Mouse (Mus musculus): ENCODE measurements around the gene Hcar2. TPM values are rescaled to one million over a fixed set of nuclear protein-coding genes. Genes with fewer than 3 reads are reported as not detected.

Hcar2 gene
- polyA plus RNA-seq, 1 experiment from 2014 or later, result 0.09 TPM

- no peak overlapping the region for H3K9ac ChIP-seq
- H3K36me3 ChIP-seq, result no peaks in the 10 kb centered on the region
- no peak for ATAC-seq (ENCODE audit: extremely low read depth, insufficient number of reproducible peaks, low FRiP score, low TSS enrichment)
- H3K27ac ChIP-seq (replicated peaks), result no peak overlapping the region
- H3K4me3 ChIP-seq, result no peak overlapping the region
- H3K4me2 ChIP-seq, result no peak overlapping the region
- H3K27me3 ChIP-seq (replicated peaks), result no peaks in the 10 kb centered on the region
- 66% methylated on average over 2 of the region's 2 CpGs for WGBS
- peaks cover 5% of the 10 kb centered on the region; the same call in 1 of the 2 replicates for H3K4me1 ChIP-seq
- H3K9me3 ChIP-seq, result no peaks in the 10 kb centered on the region
These were observed 25.0 kb upstream of the Hcar2 start for GRCm38 (mm10) chr5:123890312-123890711.

- ATAC-seq (ENCODE audit: extremely low read depth, insufficient number of reproducible peaks, low FRiP score, low TSS enrichment), result no peak
These were observed 21.1 kb upstream of the Hcar2 start for GRCm38 (mm10) chr5:123886365-123886764.

GRCm38 (mm10) chr5:123884332-123884731, 19.0 kb upstream of the Hcar2 start:
- no peaks in the 10 kb centered on the region for H3K36me3 ChIP-seq
- no peak overlapping the region for H3K4me3 ChIP-seq
- H3K9me3 ChIP-seq, result no peaks in the 10 kb centered on the region
- no peak overlapping the region for H3K4me2 ChIP-seq
- ATAC-seq (ENCODE audit: extremely low read depth, insufficient number of reproducible peaks, low FRiP score, low TSS enrichment), result no peak
- H3K27ac ChIP-seq (replicated peaks), result no peak overlapping the region
- H3K4me1 ChIP-seq, result peaks cover 10% of the 10 kb centered on the region; the same call in 1 of the 2 replicates
- no peaks in the 10 kb centered on the region; the same call in 1 of the 2 replicates for H3K27me3 ChIP-seq (replicated peaks)
- H3K9ac ChIP-seq, result no peak overlapping the region
- WGBS, result 55% methylated on average over 10 of the region's 10 CpGs

More at GRCm38 (mm10) chr5:123886365-123886764, 21.1 kb upstream of the Hcar2 start:
- H3K9me3 ChIP-seq, result no peaks in the 10 kb centered on the region
- 69% methylated on average over 3 of the region's 3 CpGs for WGBS
- H3K27ac ChIP-seq (replicated peaks), result no peak overlapping the region
- H3K27me3 ChIP-seq (replicated peaks), result no peaks in the 10 kb centered on the region; the same call in 1 of the 2 replicates
- no peak overlapping the region for H3K4me3 ChIP-seq
- no peak overlapping the region for H3K4me2 ChIP-seq
- no peak overlapping the region for H3K9ac ChIP-seq
- H3K4me1 ChIP-seq, result no peaks in the 10 kb centered on the region
- H3K36me3 ChIP-seq, result no peaks in the 10 kb centered on the region

- Histone ChIP-seq H3K27me3 (replicated peaks) (no peaks in the 10 kb centered on the region; the same call in 1 of the 2 replicates), H3K4me2 (no peak overlapping the region), H3K27ac (replicated peaks) (no peak overlapping the region), H3K4me1 (peaks cover 10% of the 10 kb centered on the region; the same call in 1 of the 2 replicates), H3K36me3 (no peaks in the 10 kb centered on the region), H3K9ac (no peak overlapping the region), H3K9me3 (no peaks in the 10 kb centered on the region), H3K4me3 (no peak overlapping the region)
- 71% methylated on average over 7 of the region's 7 CpGs for WGBS
- ATAC-seq (ENCODE audit: extremely low read depth, insufficient number of reproducible peaks, low FRiP score, low TSS enrichment), result no peak
These were observed 18.6 kb upstream of the Hcar2 start for GRCm38 (mm10) chr5:123883891-123884290.

- no peaks in the 10 kb centered on the region for H3K9me3 ChIP-seq
- H3K4me2 ChIP-seq, result no peak overlapping the region
- no peaks in the 10 kb centered on the region; the same call in 1 of the 2 replicates for H3K27me3 ChIP-seq (replicated peaks)
- H3K9ac ChIP-seq, result no peak overlapping the region
- no peak for ATAC-seq (ENCODE audit: extremely low read depth, insufficient number of reproducible peaks, low FRiP score, low TSS enrichment)
- H3K4me1 ChIP-seq, result peaks cover 10% of the 10 kb centered on the region; the same call in 1 of the 2 replicates
- no peak overlapping the region for H3K4me3 ChIP-seq
- no peak overlapping the region for H3K27ac ChIP-seq (replicated peaks)
- H3K36me3 ChIP-seq, result no peaks in the 10 kb centered on the region
- 70% methylated on average over 14 of the region's 14 CpGs for WGBS
These were observed 15.5 kb upstream of the Hcar2 start for GRCm38 (mm10) chr5:123880778-123881177.

GRCm38 (mm10) chr5:123879928-123880327, 14.6 kb upstream of the Hcar2 start, which contains the start of gene Hcar1:
Gene Hcar1 (minus strand): TSS chr5:123880020.
- Histone ChIP-seq H3K4me2 (peak within 1 kb of the TSS; percentile 35; the same call in 1 of the 2 replicates), H3K36me3 (no peaks in the 10 kb centered on the region), H3K4me1 (peaks cover 10% of the 10 kb centered on the region; the same call in 1 of the 2 replicates), H3K4me3 (no peak within 1 kb of the TSS), H3K27ac (replicated peaks) (no peak within 1 kb of the TSS), H3K27me3 (replicated peaks) (no peaks in the 10 kb centered on the region; the same call in 1 of the 2 replicates), H3K9me3 (no peaks in the 10 kb centered on the region), H3K9ac (0 out of 2 replicates have a peak within 1 kb of the TSS, but pooled peaks have one; percentile 33)
- ATAC-seq (ENCODE audit: extremely low read depth, insufficient number of reproducible peaks, low FRiP score, low TSS enrichment), result no peak
- 49% methylated on average over 12 of the region's 12 CpGs for WGBS

GRCm38 (mm10) chr5:123878056-123878455, 12.8 kb upstream of the Hcar2 start:
- no peaks in the 10 kb centered on the region; the same call in 1 of the 2 replicates for H3K27me3 ChIP-seq (replicated peaks)
- no peaks in the 10 kb centered on the region for H3K9me3 ChIP-seq
- peaks cover 10% of the 10 kb centered on the region; the same call in 1 of the 2 replicates for H3K4me1 ChIP-seq
- H3K27ac ChIP-seq (replicated peaks), result no peak overlapping the region
- H3K4me2 ChIP-seq, result 0 out of 2 replicates have a peak overlapping the region, but pooled peaks have one; percentile 9
- no peaks in the 10 kb centered on the region for H3K36me3 ChIP-seq
- H3K4me3 ChIP-seq, result no peak overlapping the region
- 0 out of 2 replicates have a peak overlapping the region, but pooled peaks have one; percentile 10 for H3K9ac ChIP-seq
- no peak for ATAC-seq (ENCODE audit: extremely low read depth, insufficient number of reproducible peaks, low FRiP score, low TSS enrichment)
- WGBS, result 54% methylated on average over 14 of the region's 14 CpGs

- no peaks in the 10 kb centered on the region for H3K27me3 ChIP-seq (replicated peaks)
- H3K4me2 ChIP-seq, result no peak overlapping the region
- ATAC-seq (ENCODE audit: extremely low read depth, insufficient number of reproducible peaks, low FRiP score, low TSS enrichment), result no peak
- no peaks in the 10 kb centered on the region for H3K36me3 ChIP-seq
- no peak overlapping the region for H3K9ac ChIP-seq
- no peaks in the 10 kb centered on the region for H3K9me3 ChIP-seq
- no peak overlapping the region for H3K4me3 ChIP-seq
- H3K4me1 ChIP-seq, result no peaks in the 10 kb centered on the region
- H3K27ac ChIP-seq (replicated peaks), result no peak overlapping the region
- 77% methylated on average over 5 of the region's 5 CpGs for WGBS
These were observed 8.9 kb upstream of the Hcar2 start for GRCm38 (mm10) chr5:123874177-123874576.

- no peak for ATAC-seq (ENCODE audit: extremely low read depth, insufficient number of reproducible peaks, low FRiP score, low TSS enrichment)
- Histone ChIP-seq H3K27me3 (replicated peaks) (no peaks in the 10 kb centered on the region), H3K9ac (no peak overlapping the region), H3K4me3 (no peak overlapping the region), H3K4me2 (no peak overlapping the region), H3K9me3 (no peaks in the 10 kb centered on the region), H3K4me1 (no peaks in the 10 kb centered on the region), H3K36me3 (no peaks in the 10 kb centered on the region), H3K27ac (replicated peaks) (no peak overlapping the region)
- 81% methylated on average over 4 of the region's 4 CpGs for WGBS
These were observed 4.3 kb upstream of the Hcar2 start for GRCm38 (mm10) chr5:123869615-123870014.

- Histone ChIP-seq H3K4me2 (no peak overlapping the region), H3K4me1 (no peaks in the 10 kb centered on the region), H3K36me3 (no peaks in the 10 kb centered on the region), H3K9me3 (no peaks in the 10 kb centered on the region), H3K27ac (replicated peaks) (no peak overlapping the region), H3K27me3 (replicated peaks) (no peaks in the 10 kb centered on the region; the same call in 1 of the 2 replicates), H3K9ac (no peak overlapping the region), H3K4me3 (no peak overlapping the region)
- whole genome bisulfite sequencing, result 81% methylated on average over 4 of the region's 4 CpGs
- ATAC-seq (ENCODE audit: extremely low read depth, insufficient number of reproducible peaks, low FRiP score, low TSS enrichment), result no peak
These were observed 1.2 kb upstream of the Hcar2 start for GRCm38 (mm10) chr5:123866457-123866856.

- no peaks in the 10 kb centered on the region for H3K9me3 ChIP-seq
- no peaks in the 10 kb centered on the region for H3K4me1 ChIP-seq
- H3K27me3 ChIP-seq (replicated peaks), result no peaks in the 10 kb centered on the region; the same call in 1 of the 2 replicates
- H3K27ac ChIP-seq (replicated peaks), result no peak overlapping the region
- H3K36me3 ChIP-seq, result no peaks in the 10 kb centered on the region
- H3K4me3 ChIP-seq, result no peak overlapping the region
- H3K9ac ChIP-seq, result no peak overlapping the region
- no peak for ATAC-seq (ENCODE audit: extremely low read depth, insufficient number of reproducible peaks, low FRiP score, low TSS enrichment)
- 81% methylated on average over 14 of the region's 14 CpGs for WGBS
- no peak overlapping the region for H3K4me2 ChIP-seq
These were observed 1.4 kb downstream of the Hcar2 start for GRCm38 (mm10) chr5:123863934-123864333.
